Mouse (Mus musculus) lung, adult 2 months (tissue): ENCODE data around the gene Tubgcp6.
A peak's percentile ranks its signal among the peaks of the same experiment; 100 is the strongest.

Experiments used
- CTCF ChIP-seq: fragments of 200-500 bp; IDR thresholded peaks from 2 replicates; pipeline ENCODE4 v1.5.1; 2011; ENCODE audit warnings: mild to moderate bottlenecking, low read length, control low read depth; ENCODE audit not compliant: insufficient read depth
- POLR2A ChIP-seq: fragments of 200-500 bp; IDR thresholded peaks from 2 replicates; pipeline ENCODE4 v1.6.1; 2011; ENCODE audit warnings: low read depth, mild to moderate bottlenecking, control low read depth, low read length, borderline replicate concordance; ENCODE audit errors: extremely low read depth

- TF ChIP-seq CTCF (peak; percentile 93), POLR2A (peak; percentile 66; the same call in 1 of the 2 replicates)
These were observed 5.8 kb upstream of the Tubgcp6 start, which contains the start of gene Hdac10 for GRCm38 (mm10) chr15:89128382-89129350.
